In genomic region chr13:102491370-102491769, GRCm38 (mm10) we compare ENCODE assay signal across 15 mouse cellular contexts.
"Had no signal": no experiment of that assay in that cellular context is flagged by ENCODE, and none has a peak within 500 bp of the region (broad histone marks: within the 10 kb centered on the region; RNA-seq: fewer than 3 reads in every experiment).

No protein-coding gene starts in this region.

- H3K27me3 ChIP-seq: limb, embryonic 13.5 days; liver, embryonic 15.5 days; megakaryocyte, embryonic 14.5 days; midbrain, embryonic 15.5 days; neural tube, embryonic 12.5 days had no signal

- H3K27ac ChIP-seq: layer of hippocampus, adult 2 months; limb, embryonic 13.5 days; liver, embryonic 15.5 days; macrophage; midbrain, embryonic 15.5 days; neural tube, embryonic 12.5 days had no signal

- DNase-seq: kidney, adult 8-10 months; kidney, postnatal 25 days; thymus, postnatal 36 days had no signal

- H3K4me3 ChIP-seq: layer of hippocampus, adult 2 months; limb, embryonic 13.5 days; liver, embryonic 15.5 days; megakaryocyte, embryonic 14.5 days; midbrain, embryonic 15.5 days; neural tube, embryonic 12.5 days had no signal

- H3K9me3 ChIP-seq: limb, embryonic 13.5 days; liver, embryonic 15.5 days; megakaryocyte, embryonic 14.5 days; midbrain, embryonic 15.5 days; neural tube, embryonic 12.5 days had no signal

- H3K4me1 ChIP-seq: liver, embryonic 15.5 days; megakaryocyte, embryonic 14.5 days; midbrain, embryonic 15.5 days; neural tube, embryonic 12.5 days had no signal

- H3K36me3 ChIP-seq: limb, embryonic 13.5 days; liver, embryonic 15.5 days; midbrain, embryonic 15.5 days; neural tube, embryonic 12.5 days had no signal

- ATAC-seq: hindbrain, embryonic 16.5 days; inflammation-experienced regulatory T-cells, adult 6 months; intestine, postnatal 0 days; midbrain, embryonic 15.5 days had no signal

- H3K4me2 ChIP-seq: limb, embryonic 13.5 days; liver, embryonic 11.5 days; liver, embryonic 15.5 days; midbrain, embryonic 11.5 days; midbrain, embryonic 15.5 days; neural tube, embryonic 12.5 days had no signal

- H3K9ac ChIP-seq: limb, embryonic 13.5 days; liver, embryonic 15.5 days; midbrain, embryonic 15.5 days; neural tube, embryonic 12.5 days had no signal
